Mouse (Mus musculus) layer of hippocampus, adult 8-10 months (tissue): Measurements from ENCODE around the gene Dock3. TPM values are rescaled to one million over a fixed set of nuclear protein-coding genes. Genes with fewer than 3 reads are reported as not detected.
"Not testable (repeated sequence)": the region's sequence is repeated elsewhere in the genome, so short reads cannot be mapped to it uniquely, and the experiment has no call there.

Experiments used
- DNase-seq, 2 experiments: peaks; one replicate each; pipeline ENCODE4 v3.0.0; 2022; ENCODE audit warnings: low spot score in 2 of 2
- total RNA-seq, 4 experiments: library from RNA; stranded (reverse); gene quantifications; 2 replicates each; pipeline ENCODE4 v1.2.4; 2022

Dock3 gene
- total RNA-seq, 4 experiments from 2014 or later = 105 to 129 (median 117) TPM

DNA sequence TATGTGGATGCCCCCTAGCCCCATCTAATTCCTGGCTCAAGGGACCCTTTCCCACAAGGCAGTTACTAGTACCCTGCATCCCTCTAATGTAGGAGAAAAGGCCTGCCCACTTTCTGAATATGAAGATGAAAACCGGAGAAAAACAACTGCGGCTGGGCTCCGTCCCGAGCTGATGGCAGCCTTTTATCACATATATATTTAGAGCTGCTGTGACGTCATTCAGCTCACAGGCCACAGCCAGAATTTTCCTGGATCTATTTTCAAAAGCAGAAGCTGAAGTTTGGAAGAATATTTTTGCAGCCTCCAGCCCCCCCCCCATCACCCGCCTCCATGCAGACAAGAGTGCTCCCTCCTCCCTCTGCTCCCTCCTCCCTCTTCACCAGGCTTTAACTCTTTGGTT, 27.9 kb upstream of the Dock3 start:
- peak; percentile 67 for DNase-seq

DNA sequence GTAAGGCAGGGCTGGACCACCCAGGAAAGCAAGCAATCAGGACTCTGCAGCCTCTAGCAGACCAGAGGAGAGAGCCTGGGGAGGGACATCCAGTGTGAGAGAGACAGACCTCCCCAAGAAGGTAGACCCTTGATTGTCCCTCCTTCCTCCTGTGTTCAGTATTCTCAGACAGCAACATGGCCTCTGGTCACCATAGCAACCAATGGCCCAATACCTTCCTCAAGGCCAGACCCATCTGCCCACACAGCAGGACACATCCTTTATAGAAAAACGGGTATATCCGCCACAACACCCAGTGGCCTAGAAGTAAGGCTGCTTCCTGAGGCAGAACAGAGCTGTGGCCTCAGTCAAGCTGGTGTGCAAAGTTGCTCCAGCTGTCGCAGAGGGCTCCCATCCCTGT, 23.9 kb upstream of the Dock3 start:
- no peak for DNase-seq

DNA sequence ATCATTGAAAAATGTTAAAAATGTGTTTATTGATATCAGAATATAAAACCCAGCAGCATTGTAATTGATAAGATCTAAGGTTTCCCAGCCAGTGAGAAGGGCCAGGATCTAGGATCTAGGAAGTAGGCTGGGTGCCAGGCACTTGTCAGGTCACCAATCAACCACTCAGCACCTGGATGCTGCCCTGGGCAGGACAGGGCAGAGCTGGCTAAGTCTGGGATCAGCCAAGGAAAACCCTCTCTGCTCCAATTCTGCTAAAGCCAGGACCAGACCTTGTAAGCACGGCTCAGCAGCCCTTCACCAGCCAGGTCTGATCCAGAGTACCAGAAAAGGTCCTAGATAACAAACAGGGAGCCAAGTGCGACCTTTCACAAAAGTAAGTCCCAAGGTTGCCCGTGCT, 23.2 kb upstream of the Dock3 start:
- no peak for DNase-seq

DNA sequence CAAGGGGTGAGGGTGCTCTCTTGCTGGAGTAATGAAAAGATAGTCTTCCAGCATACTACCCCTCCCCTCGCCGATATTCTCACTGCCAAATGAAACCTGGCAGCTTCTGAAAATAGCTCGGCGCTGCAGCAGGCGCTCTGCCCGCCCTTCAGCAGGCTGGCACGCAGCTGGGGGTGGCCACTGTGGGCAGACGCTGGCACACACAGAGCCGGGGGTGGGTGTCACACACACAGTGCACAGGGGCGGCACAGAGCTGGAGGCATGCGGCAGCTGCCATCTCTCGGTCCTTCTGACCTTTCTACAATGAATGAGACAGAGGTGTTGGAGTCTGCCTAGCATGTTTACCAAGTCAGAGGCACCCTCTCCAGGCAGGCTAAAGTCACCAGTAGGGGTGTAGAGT, 22.8 kb upstream of the Dock3 start:
- DNase-seq = peak; percentile 78 to 81

DNA sequence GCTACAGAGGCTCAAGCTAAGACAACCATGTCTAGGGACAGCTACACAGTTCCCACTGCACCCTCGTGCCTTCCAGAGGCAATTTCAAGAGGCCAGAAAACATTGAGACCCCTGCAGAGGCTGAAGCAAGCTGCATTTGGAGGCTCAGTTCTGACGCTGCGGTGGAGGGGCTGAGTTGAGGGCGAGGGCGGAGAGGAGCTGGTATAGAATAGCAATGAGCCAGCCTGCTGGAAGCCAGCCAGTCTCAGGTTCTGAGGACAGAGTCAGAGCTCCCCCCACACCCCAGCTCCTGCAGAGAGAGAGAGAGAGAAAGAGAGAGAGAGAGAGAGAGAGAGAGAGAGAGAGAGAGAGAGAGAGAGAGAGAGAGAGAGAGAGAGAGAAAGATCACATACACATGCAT, 20.5 kb upstream of the Dock3 start:
- no peak for DNase-seq

DNA sequence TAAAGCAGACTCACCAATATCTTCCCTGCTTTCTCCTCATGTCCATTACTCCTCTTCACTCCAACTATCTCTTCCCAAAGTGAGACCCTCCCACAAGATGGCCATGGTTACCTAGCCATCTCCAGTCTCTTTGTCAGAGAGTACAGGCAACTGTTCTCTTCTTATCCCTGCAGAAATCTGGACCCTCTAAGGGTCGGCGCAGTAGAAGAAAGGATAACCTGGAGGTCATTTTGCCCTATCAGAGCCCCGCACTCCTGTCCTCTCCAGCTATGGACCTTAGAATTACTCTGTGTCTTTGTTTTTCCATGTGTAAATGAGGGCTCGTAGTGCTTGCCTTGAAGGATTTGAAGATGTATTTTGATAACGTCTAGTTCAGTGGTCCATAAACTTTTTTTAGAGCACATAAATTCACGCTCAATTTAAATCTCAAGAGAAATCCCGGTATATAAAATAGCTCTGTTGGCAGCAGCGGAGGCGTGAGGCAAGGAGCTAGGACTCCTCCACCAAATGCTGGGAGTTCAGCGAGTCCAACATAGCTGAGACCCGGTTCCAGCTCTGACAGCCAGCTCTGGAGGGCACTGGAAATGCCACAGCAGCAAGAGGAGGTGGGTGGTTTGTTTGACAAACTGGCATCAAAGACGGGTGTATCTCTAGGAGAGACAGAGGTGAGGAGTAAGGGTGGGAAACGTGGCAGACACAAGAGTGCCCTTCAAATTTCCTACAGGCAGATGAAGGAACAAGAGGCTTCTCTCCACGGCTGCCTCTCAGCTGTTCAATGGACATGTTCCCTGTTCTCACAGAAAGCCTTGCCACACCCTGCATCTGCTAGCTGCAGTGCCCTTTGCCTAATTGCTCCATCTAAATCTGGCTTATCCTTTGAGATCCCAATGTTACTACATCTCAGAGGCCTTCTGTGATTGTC, 19.0 kb upstream of the Dock3 start:
- no peak for DNase-seq

DNA sequence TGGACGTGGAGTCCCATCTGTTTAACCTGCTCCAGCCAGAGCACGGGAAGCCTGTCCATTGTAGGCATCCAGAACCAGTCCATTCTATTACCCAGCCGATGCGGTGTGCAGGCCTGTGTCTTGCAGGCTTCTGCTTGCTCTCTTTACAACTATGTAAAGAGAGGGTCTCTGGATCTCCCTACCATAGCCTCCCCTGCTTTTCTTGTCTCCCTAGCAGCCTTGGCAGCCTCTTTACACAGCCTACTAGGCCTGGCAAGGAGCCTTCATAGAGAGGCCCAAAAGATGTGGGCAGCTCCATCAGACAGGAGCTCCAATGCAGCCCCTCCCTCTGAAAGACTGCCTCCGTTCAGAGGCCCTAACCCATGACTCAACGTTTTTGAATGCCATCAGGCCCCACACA, 17.4 kb upstream of the Dock3 start:
- no peak for DNase-seq

DNA sequence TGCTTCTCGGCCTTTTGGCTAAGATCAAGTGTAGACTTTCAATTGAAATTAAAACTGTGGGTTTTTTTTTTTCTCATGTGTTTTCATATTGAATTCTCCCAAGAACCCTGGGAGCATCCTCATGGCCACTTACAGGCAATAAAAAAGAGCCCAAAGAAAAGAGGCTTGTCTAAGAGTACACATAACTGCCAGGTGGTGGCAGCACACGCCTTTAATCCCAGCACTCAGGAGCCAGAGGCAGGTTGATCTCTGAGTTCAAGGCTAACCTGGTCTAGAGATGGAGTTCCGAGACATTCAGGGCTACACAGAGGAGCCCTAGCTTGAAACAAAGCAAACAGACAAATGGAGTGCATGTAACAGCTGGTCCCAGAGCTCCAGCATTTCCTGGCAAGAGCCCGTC, 14.5 kb upstream of the Dock3 start:
- DNase-seq = no peak

DNA sequence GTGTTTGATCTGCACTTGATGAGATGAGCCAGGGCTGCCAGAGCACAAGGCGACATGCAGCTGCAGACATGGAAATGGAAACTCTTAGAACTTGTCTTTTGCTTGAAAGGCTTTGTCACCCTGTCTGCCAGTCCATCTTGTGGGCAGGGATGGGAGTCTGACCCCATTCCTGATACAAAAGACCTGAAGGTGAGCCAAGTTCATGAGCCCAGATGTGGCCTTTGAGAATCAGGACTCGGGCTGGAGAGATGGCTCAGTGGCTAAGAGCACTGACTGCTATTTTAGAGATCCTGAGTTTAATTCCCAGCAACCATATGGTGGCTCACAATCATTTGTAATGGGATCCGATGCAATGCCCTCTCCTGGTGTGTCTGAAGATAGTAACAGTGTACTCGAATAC, 13.6 kb upstream of the Dock3 start:
- no peak for DNase-seq

DNA sequence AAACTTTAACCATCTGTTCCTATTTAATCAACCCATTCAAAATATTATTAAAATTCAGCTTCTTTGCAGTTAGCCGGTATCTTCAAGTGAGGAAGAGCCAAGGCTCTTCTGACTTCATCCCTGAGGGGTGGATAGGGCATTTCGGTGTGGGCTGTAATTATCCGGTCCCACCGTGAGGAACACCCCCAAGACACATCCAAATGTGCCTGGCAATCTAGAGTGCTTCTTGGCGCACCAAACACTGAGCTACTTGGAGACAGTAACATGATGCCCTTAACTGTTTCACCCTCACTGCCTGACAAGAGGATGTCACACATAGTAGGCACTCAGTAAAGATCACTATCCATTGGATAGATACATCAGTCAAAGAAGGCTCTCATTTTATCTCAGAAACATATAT, 4.4 kb upstream of the Dock3 start:
- DNase-seq = no peak

DNA sequence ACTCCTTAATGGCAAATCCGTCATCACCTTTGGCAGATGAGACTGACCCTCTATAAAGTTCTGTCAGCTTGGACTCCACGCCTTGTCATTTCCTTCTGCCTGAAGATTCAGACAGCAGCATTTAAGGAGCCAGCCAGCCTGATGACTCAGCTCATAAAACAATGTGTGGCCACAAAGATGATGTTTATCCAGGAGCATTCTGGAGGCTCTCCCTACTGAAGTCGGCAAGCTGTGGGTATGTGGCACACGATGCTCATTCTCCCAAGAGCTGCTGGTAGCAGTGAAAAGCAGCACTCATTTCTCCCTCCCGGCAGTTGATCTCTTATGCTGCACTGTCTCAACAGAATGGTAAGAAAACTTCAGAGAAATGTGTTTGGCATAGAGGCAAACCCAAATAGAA, 3.6 kb upstream of the Dock3 start:
- peak in 1 of 2 experiments; percentile 51 for DNase-seq

DNA sequence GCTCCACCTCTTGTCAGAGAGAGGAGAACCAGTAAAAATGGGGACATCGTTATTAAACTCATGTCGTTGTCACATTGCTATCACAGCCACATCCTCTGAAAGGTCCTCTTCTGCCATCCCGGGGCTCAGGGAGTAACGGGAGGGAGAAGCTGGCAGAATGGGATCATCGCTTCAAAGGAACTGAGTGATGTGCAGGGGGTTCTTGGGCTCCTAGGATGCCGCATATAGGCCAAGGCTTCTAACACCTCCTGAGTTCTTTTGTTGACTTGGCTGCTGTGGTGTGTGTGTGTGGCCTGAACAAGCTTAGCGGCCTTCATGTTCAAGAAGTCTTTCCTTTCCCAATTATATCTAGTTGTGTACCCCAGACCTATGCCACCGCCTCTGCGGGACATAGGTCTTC, 431 bp upstream of the Dock3 start:
- DNase-seq = no peak

DNA sequence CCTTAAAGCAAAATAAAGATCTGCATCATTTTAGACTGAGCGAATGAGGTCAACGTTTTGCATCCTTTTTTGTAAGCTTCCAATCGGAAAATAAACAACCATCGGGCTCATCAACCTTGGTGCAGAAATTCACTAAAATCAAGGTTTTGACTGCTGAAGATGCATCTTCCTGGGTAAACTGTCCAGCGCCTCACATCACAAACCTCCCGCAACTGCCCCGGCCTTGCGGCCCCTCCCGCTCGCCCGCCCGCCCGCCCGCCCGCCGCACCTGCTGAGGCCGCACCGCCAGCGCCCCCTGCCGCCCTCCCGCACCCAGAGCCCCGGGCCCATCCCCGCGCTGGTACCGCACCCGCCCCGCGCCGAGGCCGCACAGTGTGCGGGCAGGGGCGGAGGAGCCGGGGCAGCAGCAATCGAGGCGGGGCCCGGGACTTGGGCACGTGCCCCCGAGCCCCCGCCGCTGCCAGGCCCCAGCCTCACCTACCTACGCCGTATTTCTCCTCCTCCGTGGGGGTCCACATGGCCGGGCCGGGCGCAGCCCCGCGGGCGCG, 644 bp downstream of the Dock3 start:
- DNase-seq = no peak

DNA sequence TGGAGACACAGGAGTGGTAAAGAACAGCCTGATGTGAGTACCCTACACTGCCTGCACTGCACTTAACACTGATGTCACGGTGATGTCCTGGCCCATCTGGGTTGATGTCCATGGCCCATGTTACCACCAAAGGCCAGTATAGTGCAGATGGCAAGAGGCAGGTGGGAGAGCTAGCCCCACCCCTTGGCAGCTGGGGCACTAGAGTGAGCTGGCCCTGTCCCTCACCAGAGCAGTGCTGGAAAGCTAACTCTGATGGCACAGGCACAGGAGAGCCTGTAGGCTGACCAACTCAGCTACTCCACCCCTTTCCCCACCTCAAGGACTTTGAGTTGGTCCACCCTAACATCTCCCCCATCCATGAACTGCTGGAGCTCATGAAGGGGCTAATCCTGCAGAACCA, 7.1 kb downstream of the Dock3 start:
- no peak for DNase-seq

DNA sequence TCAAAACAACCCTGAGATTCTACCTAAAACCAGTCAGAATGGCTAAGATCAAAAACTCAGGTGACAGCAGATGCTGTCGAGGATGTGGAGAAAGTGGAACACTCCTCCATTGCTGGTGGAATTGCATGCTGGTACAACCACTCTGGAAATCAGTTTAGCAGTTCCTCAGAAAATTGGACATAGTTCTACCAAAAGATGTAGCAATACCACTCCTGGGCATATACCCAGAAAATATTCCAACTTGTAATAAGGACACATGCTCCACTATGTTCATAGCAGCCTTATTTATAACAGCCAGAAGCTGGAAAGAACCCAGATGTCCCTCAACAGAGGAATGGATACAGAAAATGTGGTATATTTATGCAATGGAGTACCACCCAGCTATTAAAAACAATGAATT, 56.9 kb downstream of the Dock3 start:
- DNase-seq = not testable (repeated sequence)

DNA sequence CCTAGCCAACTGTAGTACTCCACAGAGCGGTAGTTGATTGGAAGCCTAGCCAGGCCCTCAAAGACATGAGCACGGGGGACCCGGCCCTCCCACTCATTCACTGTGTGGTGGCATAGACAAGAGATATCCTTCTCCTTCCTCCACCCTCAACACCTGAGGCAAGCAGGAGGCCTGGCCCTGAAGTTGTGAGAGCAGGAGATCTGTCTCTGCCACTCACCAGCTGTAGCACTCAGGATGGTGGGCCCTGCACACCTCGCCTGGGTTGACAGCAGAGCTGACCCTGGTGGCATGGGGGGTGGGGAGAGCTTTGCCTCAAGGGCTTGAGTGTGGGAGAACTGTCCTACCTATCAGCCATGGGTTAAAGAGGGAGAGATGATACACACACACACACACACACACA, 65.9 kb downstream of the Dock3 start:
- no peak for DNase-seq

DNA sequence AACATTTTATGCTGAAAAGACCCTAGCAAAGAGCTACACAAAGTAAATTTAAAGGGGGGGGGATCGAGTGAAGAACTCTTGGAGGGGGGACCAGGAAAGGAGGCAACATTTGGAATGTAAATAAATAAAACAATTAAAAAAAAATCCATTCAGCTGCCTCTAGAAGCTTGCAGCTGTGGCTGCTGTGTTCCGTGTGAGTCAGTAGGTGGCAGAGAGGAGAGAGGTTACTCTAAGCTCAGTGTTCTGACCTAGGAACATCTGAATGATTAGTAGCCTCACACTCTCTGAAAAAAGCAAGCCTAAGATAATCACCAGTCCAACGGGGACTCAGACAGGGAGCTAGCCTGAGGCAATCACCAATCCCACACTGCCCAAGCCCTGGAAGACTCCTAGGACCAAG, 66.9 kb downstream of the Dock3 start:
- DNase-seq = no peak

DNA sequence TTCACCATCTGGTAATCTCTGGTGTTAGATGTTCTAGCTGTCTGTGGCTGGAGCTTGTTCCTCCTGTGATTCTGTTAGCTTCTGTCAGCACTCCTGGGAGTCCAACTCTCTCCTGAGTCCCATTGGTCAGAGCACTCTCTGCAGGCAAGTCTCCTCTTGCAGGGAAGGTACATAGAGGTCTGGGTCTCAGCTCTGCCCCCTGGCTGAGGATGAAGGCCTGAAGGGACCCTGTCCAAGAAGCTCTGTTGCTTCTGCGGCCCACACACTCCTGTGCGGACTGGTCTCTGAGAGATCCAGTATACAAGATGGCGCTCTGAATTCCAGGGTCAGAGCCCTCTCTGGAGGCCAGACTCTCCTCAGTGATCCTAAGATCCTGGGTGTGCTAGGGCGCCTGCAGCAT, 75.3 kb downstream of the Dock3 start:
- not testable (repeated sequence) for DNase-seq

DNA sequence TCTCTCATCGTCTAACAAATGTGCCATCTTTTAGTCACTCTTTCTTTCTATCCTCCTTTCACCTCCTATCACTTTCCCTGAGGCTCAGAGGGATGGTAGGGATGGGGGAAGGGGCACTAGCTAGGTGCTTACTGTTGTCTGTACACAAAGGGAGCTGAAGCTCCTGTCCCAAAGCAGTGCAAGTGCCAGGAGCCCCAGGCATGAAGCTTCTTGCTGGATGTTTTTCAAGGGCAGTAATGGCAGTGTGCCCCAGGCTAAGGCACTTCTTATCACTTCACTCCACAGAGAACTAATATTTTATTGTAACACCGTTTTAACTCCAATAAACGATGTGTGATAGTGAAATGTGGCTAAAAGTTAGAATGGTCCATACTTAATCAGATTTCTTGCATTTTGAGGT, 118.9 kb downstream of the Dock3 start:
- DNase-seq = no peak

DNA sequence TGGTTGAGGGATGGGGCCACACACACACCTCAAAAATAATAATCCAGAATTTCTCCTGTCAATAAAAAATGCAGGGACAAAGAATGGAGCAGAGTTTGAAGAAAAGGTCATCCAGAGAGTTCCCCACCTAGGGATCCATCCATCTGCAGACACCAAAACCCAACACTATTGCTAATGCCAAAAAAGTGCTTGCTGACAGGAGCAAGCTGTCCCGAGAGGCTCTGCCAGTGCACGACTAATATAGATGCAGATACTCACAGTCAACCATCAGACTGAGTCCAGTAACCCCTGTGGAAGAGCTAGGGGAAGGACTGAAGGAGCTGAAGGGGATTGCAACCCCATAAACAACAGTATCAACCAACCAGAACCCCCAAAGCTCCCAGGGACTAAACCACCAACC, 119.7 kb downstream of the Dock3 start:
- DNase-seq = no peak

DNA sequence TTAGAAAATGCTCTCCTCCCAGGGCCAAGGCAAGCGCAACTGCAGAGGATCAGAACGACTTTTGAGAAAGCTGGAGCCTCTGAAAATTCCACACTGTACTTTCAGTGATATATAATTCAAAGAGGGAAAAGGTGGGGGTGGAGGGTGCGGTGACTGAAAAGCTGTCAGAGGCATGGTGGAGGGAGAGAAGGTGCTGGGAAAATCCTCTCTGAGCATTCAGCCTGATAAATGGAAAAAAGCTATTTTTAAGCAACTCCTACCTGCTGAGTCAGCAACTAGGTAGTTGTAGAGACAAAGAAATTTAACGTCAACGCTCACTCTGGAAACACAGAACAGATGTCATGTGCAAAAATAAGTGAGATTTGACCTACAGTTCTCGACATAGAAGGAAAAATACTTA, 132.2 kb downstream of the Dock3 start:
- DNase-seq = no peak

DNA sequence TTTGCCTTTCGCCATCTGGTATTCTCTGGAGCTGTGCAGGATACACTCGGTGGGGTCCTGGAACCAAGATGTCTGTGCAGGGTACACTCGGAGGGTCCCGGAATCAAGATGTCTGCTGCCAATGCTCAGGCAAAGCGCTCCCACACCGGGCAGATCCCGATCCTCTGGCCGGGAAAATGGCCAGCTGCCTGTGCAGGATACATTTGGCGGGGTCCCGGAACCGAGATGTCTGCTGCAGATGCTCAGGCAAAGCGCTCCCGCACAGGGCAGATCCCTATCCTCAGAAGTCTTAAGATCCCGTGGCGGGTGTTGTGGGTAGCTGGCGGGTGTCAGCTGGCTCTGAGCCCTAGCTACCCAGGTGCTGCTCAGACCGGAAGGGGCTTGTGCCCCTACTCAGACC, 142.3 kb downstream of the Dock3 start:
- not testable (repeated sequence) for DNase-seq

DNA sequence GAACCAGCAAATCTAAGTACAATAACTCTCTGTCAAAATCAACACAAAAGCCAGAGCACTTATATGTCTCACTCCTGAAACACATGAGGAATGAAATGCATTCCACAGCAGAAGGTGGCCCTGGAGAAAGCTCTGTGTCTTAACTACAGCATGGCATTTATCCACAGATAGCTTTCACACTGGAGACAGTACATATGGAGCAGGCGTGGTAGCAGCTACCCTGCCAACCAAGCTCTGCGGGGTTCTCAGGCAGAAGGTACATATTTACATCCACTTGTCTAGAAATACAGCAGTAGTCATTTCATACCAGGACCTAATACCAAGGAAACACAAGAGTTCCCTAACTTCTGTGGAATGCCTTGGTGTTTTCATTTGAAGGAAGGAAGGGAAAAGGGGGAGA, 144.2 kb downstream of the Dock3 start:
- peak in 1 of 2 experiments; percentile 26 for DNase-seq
